Mouse (Mus musculus) c-Kit-positive CD71-positive TER-119-positive erythroid progenitor cells, embryonic 14.5 days (primary cell): ENCODE data around the gene Atxn2l.
"Not testable (repeated sequence)": the region's sequence is repeated elsewhere in the genome, so short reads cannot be mapped to it uniquely, and the experiment has no call there.

Experiments used
- DNase-seq: peaks from one replicate; pipeline ENCODE4 v3.0.0-alpha.2; 2013; ENCODE audit warnings: low spot score

Gene Atxn2l

GRCm38 (mm10) chr7:126491005-126491404 is 12.2 kb downstream of the Atxn2l start:
- no peak for DNase-seq

GRCm38 (mm10) chr7:126487617-126488385 is 15.4 kb downstream of the Atxn2l start:
- DNase-seq = not testable (repeated sequence)

- DNase-seq = peak; percentile 84
Measured at GRCm38 (mm10) chr7:126487052-126487483, 16.2 kb downstream of the Atxn2l start, which contains the start of gene Tufm. Gene Tufm, plus strand, starts transcription at chr7:126487361.

- peak; percentile 60 for DNase-seq
Measured at GRCm38 (mm10) chr7:126482392-126482871, 20.8 kb downstream of the Atxn2l start.

- DNase-seq = no peak
Measured at GRCm38 (mm10) chr7:126481699-126482098, 21.5 kb downstream of the Atxn2l start.

- DNase-seq = peak; percentile 81
Measured at GRCm38 (mm10) chr7:126474993-126475581, 28.1 kb downstream of the Atxn2l start, which contains the start of gene Sh2b1. Gene Sh2b1, minus strand, starts transcription at chr7:126475424.

- DNase-seq = no peak
Measured at GRCm38 (mm10) chr7:126474486-126474955, 28.7 kb downstream of the Atxn2l start.

GRCm38 (mm10) chr7:126473470-126474086 is 29.7 kb downstream of the Atxn2l start:
- no peak for DNase-seq

GRCm38 (mm10) chr7:126472713-126473112 is 30.5 kb downstream of the Atxn2l start:
- no peak for DNase-seq

GRCm38 (mm10) chr7:126472306-126472705 is 30.9 kb downstream of the Atxn2l start:
- no peak for DNase-seq

- no peak for DNase-seq
Measured at GRCm38 (mm10) chr7:126471853-126472252, 31.4 kb downstream of the Atxn2l start.

GRCm38 (mm10) chr7:126471361-126471760 is 31.9 kb downstream of the Atxn2l start:
- DNase-seq = no peak

- DNase-seq = no peak
Measured at GRCm38 (mm10) chr7:126470077-126470476, 33.2 kb downstream of the Atxn2l start.

GRCm38 (mm10) chr7:126467834-126468627 is 35.2 kb downstream of the Atxn2l start:
- DNase-seq = no peak

- peak; percentile 67 for DNase-seq
Measured at GRCm38 (mm10) chr7:126467271-126467670, 36.0 kb downstream of the Atxn2l start.

GRCm38 (mm10) chr7:126466707-126467106 is 36.5 kb downstream of the Atxn2l start:
- DNase-seq = no peak

- no peak for DNase-seq
Measured at GRCm38 (mm10) chr7:126466116-126466515, 37.1 kb downstream of the Atxn2l start.

GRCm38 (mm10) chr7:126465246-126466030 is 37.8 kb downstream of the Atxn2l start:
- DNase-seq = no peak

GRCm38 (mm10) chr7:126464836-126465235 is 38.4 kb downstream of the Atxn2l start:
- no peak for DNase-seq

GRCm38 (mm10) chr7:126464121-126464520 is 39.1 kb downstream of the Atxn2l start:
- DNase-seq = no peak

GRCm38 (mm10) chr7:126463547-126463946 is 39.7 kb downstream of the Atxn2l start:
- no peak for DNase-seq
